In genomic region chr4:23744079-23744478, GRCm38 (mm10) we compare ENCODE assay signal across 23 mouse cellular contexts.
DNase-seq lines count a peak whose midpoint lies in the region; ATAC-seq and TF ChIP-seq lines count a peak whose summit lies in the region.
"Had no signal": no experiment of that assay in that cellular context is flagged by ENCODE, and none has a peak within 500 bp of the region (broad histone marks: within the 10 kb centered on the region; RNA-seq: fewer than 3 reads in every experiment).

No protein-coding gene starts in this region.

- DNase-seq in forebrain, embryonic 11.5 days (ENCODE audit: low spot score), result no peak
- DNase-seq in hindbrain, embryonic 14.5 days (ENCODE audit: low spot score), result no peak
- no peak for DNase-seq in hindbrain, postnatal 0 days (ENCODE audit: low spot score)
- peak; percentile 67 for DNase-seq in brain, embryonic 14.5 days (ENCODE audit: low read depth)
- DNase-seq in layer of hippocampus, adult 8-10 months (ENCODE audit: low spot score in 2 of 2), result no peak
- DNase-seq: adrenal gland, postnatal 10 days; B cell, adult 2 months; cerebellum, adult 18-20 months; cerebellum, adult 9-11 months; cerebellum, postnatal 36 days; gastrocnemius, postnatal 10 days; heart, adult 18-20 months; heart, postnatal 10 days; heart, postnatal 4 days; kidney, adult 8-10 months had no signal

- H3K4me1 ChIP-seq in forebrain, embryonic 12.5 days, result no peaks in the 10 kb centered on the region
- H3K4me1 ChIP-seq in forebrain, embryonic 11.5 days (replicated peaks; ENCODE audit: control insufficient read depth, insufficient read depth, low read length), result no peaks in the 10 kb centered on the region
- H3K4me1 ChIP-seq in hindbrain, embryonic 14.5 days (replicated peaks; ENCODE audit: control insufficient read depth, insufficient read depth, low read length), result no peaks in the 10 kb centered on the region
- H3K4me1 ChIP-seq in hindbrain, postnatal 0 days (ENCODE audit: insufficient read depth, low read length), result no peaks in the 10 kb centered on the region
- H3K4me1 ChIP-seq in neural tube, embryonic 15.5 days, result peaks cover 4% of the 10 kb centered on the region; the same call in 1 of the 2 replicates
- H3K4me1 ChIP-seq: embryonic facial prominence, embryonic 13.5 days; heart, embryonic 10.5 days had no signal

- no peak overlapping the region for H3K9ac ChIP-seq in forebrain, embryonic 12.5 days
- H3K9ac ChIP-seq in forebrain, embryonic 11.5 days (ENCODE audit: low read length), result no peak overlapping the region
- H3K9ac ChIP-seq in hindbrain, embryonic 14.5 days, result no peak overlapping the region
- no peak overlapping the region for H3K9ac ChIP-seq in hindbrain, postnatal 0 days (replicated peaks; ENCODE audit: low read length)
- H3K9ac ChIP-seq in neural tube, embryonic 15.5 days (replicated peaks), result no peak overlapping the region
- H3K9ac ChIP-seq: embryonic facial prominence, embryonic 13.5 days had no signal

- ATAC-seq in forebrain, embryonic 12.5 days (ENCODE audit: low FRiP score), result peak; percentile 53; the same call in 1 of the 2 replicates
- no peak for ATAC-seq in forebrain, embryonic 11.5 days (replicated peaks; ENCODE audit: low FRiP score)
- ATAC-seq in hindbrain, embryonic 14.5 days (ENCODE audit: low FRiP score), result peak; percentile 34; the same call in 1 of the 2 replicates
- ATAC-seq in hindbrain, postnatal 0 days, result no peak
- ATAC-seq in neural tube, embryonic 15.5 days (ENCODE audit: low FRiP score), result no peak
- ATAC-seq: CD4-positive, CD25-positive, alpha-beta regulatory T cell, adult 4 months; inflammation-experienced regulatory T-cells, adult 6 months; intestine, postnatal 0 days had no signal

- H3K4me2 ChIP-seq in forebrain, embryonic 12.5 days, result no peak overlapping the region
- H3K4me2 ChIP-seq in forebrain, embryonic 11.5 days (ENCODE audit: low read depth, low read length, severe bottlenecking), result no peak overlapping the region
- H3K4me2 ChIP-seq in hindbrain, embryonic 14.5 days (replicated peaks), result peak overlapping the region; percentile 9
- H3K4me2 ChIP-seq in hindbrain, postnatal 0 days (ENCODE audit: low read depth, low read length), result no peak overlapping the region
- peak overlapping the region; percentile 31 for H3K4me2 ChIP-seq in neural tube, embryonic 15.5 days
- H3K4me2 ChIP-seq: embryonic facial prominence, embryonic 13.5 days had no signal

- H3K27ac ChIP-seq in forebrain, embryonic 12.5 days, result no peak overlapping the region
- H3K27ac ChIP-seq in forebrain, embryonic 11.5 days (ENCODE audit: low read depth, low read length), result no peak overlapping the region
- H3K27ac ChIP-seq in hindbrain, embryonic 14.5 days, result no peak overlapping the region
- no peak overlapping the region for H3K27ac ChIP-seq in hindbrain, postnatal 0 days
- H3K27ac ChIP-seq in neural tube, embryonic 15.5 days (replicated peaks), result no peak overlapping the region
- H3K27ac ChIP-seq: embryonic facial prominence, embryonic 13.5 days; heart, embryonic 10.5 days had no signal

- H3K27me3 ChIP-seq in forebrain, embryonic 12.5 days, result no peaks in the 10 kb centered on the region
- no peaks in the 10 kb centered on the region for H3K27me3 ChIP-seq in forebrain, embryonic 11.5 days (ENCODE audit: control insufficient read depth, insufficient read depth, low read length)
- no peaks in the 10 kb centered on the region for H3K27me3 ChIP-seq in hindbrain, embryonic 14.5 days (ENCODE audit: control insufficient read depth, insufficient read depth, low read length)
- no peaks in the 10 kb centered on the region for H3K27me3 ChIP-seq in hindbrain, postnatal 0 days (ENCODE audit: insufficient read depth, low read length)
- no peaks in the 10 kb centered on the region for H3K27me3 ChIP-seq in neural tube, embryonic 15.5 days (replicated peaks)
- H3K27me3 ChIP-seq: embryonic facial prominence, embryonic 13.5 days had no signal

- no peak overlapping the region for H3K4me3 ChIP-seq in forebrain, embryonic 12.5 days (replicated peaks)
- no peak overlapping the region for H3K4me3 ChIP-seq in forebrain, embryonic 11.5 days (ENCODE audit: low read depth, low read length)
- no peak overlapping the region for H3K4me3 ChIP-seq in hindbrain, embryonic 14.5 days (replicated peaks; ENCODE audit: low read length)
- no peak overlapping the region for H3K4me3 ChIP-seq in hindbrain, postnatal 0 days (ENCODE audit: low read length)
- no peak overlapping the region for H3K4me3 ChIP-seq in neural tube, embryonic 15.5 days (replicated peaks)
- H3K4me3 ChIP-seq: embryonic facial prominence, embryonic 13.5 days; heart, embryonic 10.5 days had no signal

- 63% methylated on average over 7 of the region's 7 CpGs for WGBS in forebrain, embryonic 12.5 days
- 65% methylated on average over 7 of the region's 7 CpGs for WGBS in forebrain, embryonic 11.5 days
- WGBS in hindbrain, embryonic 14.5 days, result 51% methylated on average over 7 of the region's 7 CpGs
- 59% methylated on average over 7 of the region's 7 CpGs for WGBS in hindbrain, postnatal 0 days
- 23% methylated on average over 7 of the region's 7 CpGs for WGBS in neural tube, embryonic 15.5 days

- no peak for TF ChIP-seq CTCF in hindbrain, postnatal 0 days (IDR thresholded peaks at IDR 0.05; ENCODE audit: low read depth)
- TF ChIP-seq CTCF in brain, embryonic 14.5 days (IDR thresholded peaks at IDR 0.05; ENCODE audit: borderline replicate concordance, extremely low read depth, insufficient read depth, insufficient read length), result no peak

- TF ChIP-seq POLR2A in brain, embryonic 14.5 days (IDR thresholded peaks at IDR 0.05; ENCODE audit: borderline replicate concordance, extremely low read depth, insufficient read depth, insufficient read length, poor library complexity, severe bottlenecking), result no peak

- H3K36me3 ChIP-seq in forebrain, embryonic 12.5 days (replicated peaks), result no peaks in the 10 kb centered on the region
- H3K36me3 ChIP-seq in forebrain, embryonic 11.5 days (ENCODE audit: control insufficient read depth, insufficient read depth, low read length), result no peaks in the 10 kb centered on the region
- H3K36me3 ChIP-seq in hindbrain, embryonic 14.5 days (replicated peaks; ENCODE audit: control insufficient read depth, insufficient read depth), result no peaks in the 10 kb centered on the region
- H3K36me3 ChIP-seq in hindbrain, postnatal 0 days (ENCODE audit: insufficient read depth, low read length), result no peaks in the 10 kb centered on the region
- H3K36me3 ChIP-seq in neural tube, embryonic 15.5 days, result no peaks in the 10 kb centered on the region
- H3K36me3 ChIP-seq: embryonic facial prominence, embryonic 13.5 days; G1E; heart, embryonic 10.5 days had no signal

- H3K9me3 ChIP-seq in forebrain, embryonic 12.5 days, result no peaks in the 10 kb centered on the region
- no peaks in the 10 kb centered on the region for H3K9me3 ChIP-seq in forebrain, embryonic 11.5 days (ENCODE audit: control insufficient read depth, low read length)
- no peaks in the 10 kb centered on the region for H3K9me3 ChIP-seq in hindbrain, embryonic 14.5 days (ENCODE audit: control insufficient read depth, low read length)
- no peaks in the 10 kb centered on the region for H3K9me3 ChIP-seq in hindbrain, postnatal 0 days (ENCODE audit: low read length)
- no peaks in the 10 kb centered on the region for H3K9me3 ChIP-seq in neural tube, embryonic 15.5 days (replicated peaks)
- H3K9me3 ChIP-seq: embryonic facial prominence, embryonic 13.5 days; G1E; heart, embryonic 10.5 days had no signal

Comparison
In these comparisons a context has a peak if more than half of its experiments do, and no peak if none do; other contexts are left out.
1. ATAC-seq: peak in forebrain, embryonic 12.5 days (single experiment) and hindbrain, embryonic 14.5 days (single experiment); none in forebrain, embryonic 11.5 days (single experiment), hindbrain, postnatal 0 days (single experiment) and neural tube, embryonic 15.5 days (single experiment).
2. H3K4me2 ChIP-seq: peak in hindbrain, embryonic 14.5 days (single experiment) and neural tube, embryonic 15.5 days (single experiment); none in forebrain, embryonic 12.5 days (single experiment), forebrain, embryonic 11.5 days (single experiment) and hindbrain, postnatal 0 days (single experiment).